Mouse (Mus musculus): ENCODE results near the gene Iqcm. TPM values are rescaled to one million over a fixed set of nuclear protein-coding genes. Genes with fewer than 3 reads are reported as not detected.

Gene Iqcm
- polyA plus RNA-seq, 1 experiment from 2014 or later = not detected

DNA sequence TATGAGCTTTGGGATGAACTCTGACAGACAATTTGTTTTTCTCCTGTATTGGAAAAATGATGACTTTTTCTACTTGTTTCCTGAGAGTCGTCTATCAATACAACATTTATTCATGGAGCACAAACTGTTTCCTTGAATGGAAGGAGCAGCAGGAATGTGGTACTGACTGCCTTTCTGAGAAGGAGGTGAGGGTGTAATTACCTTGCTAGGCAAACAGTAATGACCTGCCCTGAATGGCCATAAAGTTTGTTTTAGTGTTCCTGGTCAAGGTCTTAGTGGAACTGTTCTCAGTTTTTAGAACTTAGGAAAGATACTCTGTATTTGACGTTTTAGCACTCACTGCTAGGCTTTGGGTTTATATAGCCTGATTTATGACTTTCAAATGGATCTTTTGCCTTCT is 147.8 kb downstream of the Iqcm start:
- Histone ChIP-seq H3K27me3 (ENCODE audit: control insufficient read depth, insufficient read depth, low read length) (no peaks in the 10 kb centered on the region), H3K9ac (ENCODE audit: low read length) (no peak overlapping the region), H3K9me3 (ENCODE audit: control insufficient read depth, low read length) (no peaks in the 10 kb centered on the region), H3K36me3 (ENCODE audit: control insufficient read depth, insufficient read depth, low read length) (no peaks in the 10 kb centered on the region), H3K27ac (replicated peaks in 1 of 2; ENCODE audit: control insufficient read depth in 1 of 2, insufficient read depth in 1 of 2, low read depth in 2 of 2, low read length in 2 of 2) (no peak overlapping the region), H3K4me1 (ENCODE audit: control insufficient read depth in 2 of 2, insufficient read depth in 2 of 2, low read length in 2 of 2) (no peaks in the 10 kb centered on the region), H3K4me3 (ENCODE audit: control insufficient read depth in 1 of 2, insufficient read depth in 1 of 2, low read depth in 1 of 2, low read length in 2 of 2) (no peak overlapping the region), H3K4me2 (ENCODE audit: low read length) (no peak overlapping the region)
- no peak for ATAC-seq (ENCODE audit: insufficient number of reproducible peaks, insufficient read depth, low FRiP score, low read depth)
- WGBS = 76% methylated on average over 2 of the region's 2 CpGs

DNA sequence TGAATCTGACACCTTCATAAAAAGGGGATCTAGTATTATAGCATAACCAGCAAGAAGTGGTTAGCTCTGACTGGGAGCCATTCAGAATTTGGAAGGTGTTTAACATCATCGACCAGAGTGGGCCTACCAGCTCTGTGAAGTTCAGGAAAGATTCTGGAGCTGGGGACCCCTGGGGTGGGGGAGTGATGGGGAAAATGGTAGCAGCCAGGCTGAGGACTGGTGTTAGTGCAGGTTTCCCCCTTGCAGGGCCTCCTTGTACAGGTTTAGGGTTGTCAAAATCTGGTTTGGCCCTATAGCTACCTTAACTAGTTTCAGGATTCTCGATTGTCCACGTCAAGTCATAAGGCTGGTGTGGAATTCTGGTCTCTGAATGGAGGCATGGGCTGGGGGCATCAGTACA is 194.5 kb downstream of the Iqcm start:
- Histone ChIP-seq H3K36me3 (ENCODE audit: control insufficient read depth, insufficient read depth, low read length) (no peaks in the 10 kb centered on the region), H3K4me3 (ENCODE audit: control insufficient read depth in 1 of 2, insufficient read depth in 1 of 2, low read depth in 1 of 2, low read length in 2 of 2) (no peak overlapping the region), H3K27me3 (ENCODE audit: control insufficient read depth, insufficient read depth, low read length) (no peaks in the 10 kb centered on the region), H3K27ac (replicated peaks in 1 of 2; ENCODE audit: control insufficient read depth in 1 of 2, insufficient read depth in 1 of 2, low read depth in 2 of 2, low read length in 2 of 2) (no peak overlapping the region), H3K4me2 (ENCODE audit: low read length) (no peak overlapping the region), H3K9ac (ENCODE audit: low read length) (no peak overlapping the region), H3K4me1 (ENCODE audit: control insufficient read depth in 2 of 2, insufficient read depth in 2 of 2, low read length in 2 of 2) (no peaks in the 10 kb centered on the region), H3K9me3 (ENCODE audit: control insufficient read depth, low read length) (0 out of 2 replicates have a peak, but pooled peaks cover 2% of the 10 kb centered on the region)
- ATAC-seq (ENCODE audit: insufficient number of reproducible peaks, insufficient read depth, low FRiP score, low read depth) = no peak
- WGBS = 77% methylated on average over 3 of the region's 3 CpGs

DNA sequence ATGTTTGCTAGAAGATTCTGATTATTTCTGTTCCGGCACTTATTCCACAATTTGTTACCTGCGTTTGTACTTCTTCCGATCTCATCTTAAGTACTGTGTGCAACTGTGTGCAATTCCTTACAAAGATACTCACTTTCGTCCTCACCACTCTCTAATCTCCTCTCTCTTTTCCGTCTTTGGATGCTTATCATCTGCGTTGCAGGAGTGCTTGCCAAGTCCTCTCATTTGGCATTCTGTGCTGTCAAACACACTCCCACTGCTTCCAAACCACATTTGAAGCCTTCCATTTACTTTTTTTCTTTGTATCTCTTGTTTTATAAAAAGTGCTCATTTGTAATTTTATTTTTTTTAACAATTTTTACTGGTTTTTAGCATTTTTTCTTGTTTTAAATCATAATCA is 210.8 kb downstream of the Iqcm start:
- Histone ChIP-seq H3K4me1 (ENCODE audit: control insufficient read depth in 2 of 2, insufficient read depth in 2 of 2, low read length in 2 of 2) (no peaks in the 10 kb centered on the region), H3K36me3 (ENCODE audit: control insufficient read depth, insufficient read depth, low read length) (no peaks in the 10 kb centered on the region)
- ATAC-seq (ENCODE audit: insufficient number of reproducible peaks, insufficient read depth, low FRiP score, low read depth) = no peak

DNA sequence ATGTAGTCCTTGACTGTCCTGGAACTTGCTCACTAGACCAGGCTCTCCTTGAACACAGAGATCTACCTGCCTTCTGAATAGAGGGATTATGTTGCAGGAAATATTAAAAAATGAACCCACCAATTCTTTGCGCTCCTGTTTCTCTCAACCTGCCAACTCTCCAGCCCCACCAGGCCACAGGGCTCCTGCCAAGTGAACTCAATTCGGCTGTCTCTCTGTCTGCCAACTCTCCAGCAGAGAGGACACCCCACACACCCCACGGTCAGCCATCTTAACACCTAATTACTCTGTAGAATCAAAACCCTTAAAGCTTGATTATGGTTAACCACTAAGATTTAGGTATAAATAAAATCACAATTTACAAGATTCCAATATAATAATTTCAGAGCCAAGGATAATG is 298.1 kb downstream of the Iqcm start:
- ATAC-seq (ENCODE audit: insufficient number of reproducible peaks, insufficient read depth, low FRiP score, low read depth) = no peak

More for the DNA sequence above, 210.8 kb downstream of the Iqcm start:
- WGBS = 63% methylated on average over 6 of the region's 6 CpGs
- Histone ChIP-seq H3K27ac (replicated peaks in 1 of 2; ENCODE audit: control insufficient read depth in 1 of 2, insufficient read depth in 1 of 2, low read depth in 2 of 2, low read length in 2 of 2) (no peak overlapping the region), H3K9me3 (ENCODE audit: control insufficient read depth, low read length) (no peaks in the 10 kb centered on the region), H3K9ac (ENCODE audit: low read length) (no peak overlapping the region), H3K27me3 (ENCODE audit: control insufficient read depth, insufficient read depth, low read length) (no peaks in the 10 kb centered on the region), H3K4me2 (ENCODE audit: low read length) (no peak overlapping the region), H3K4me3 (ENCODE audit: control insufficient read depth in 1 of 2, insufficient read depth in 1 of 2, low read depth in 1 of 2, low read length in 2 of 2) (no peak overlapping the region)

DNA sequence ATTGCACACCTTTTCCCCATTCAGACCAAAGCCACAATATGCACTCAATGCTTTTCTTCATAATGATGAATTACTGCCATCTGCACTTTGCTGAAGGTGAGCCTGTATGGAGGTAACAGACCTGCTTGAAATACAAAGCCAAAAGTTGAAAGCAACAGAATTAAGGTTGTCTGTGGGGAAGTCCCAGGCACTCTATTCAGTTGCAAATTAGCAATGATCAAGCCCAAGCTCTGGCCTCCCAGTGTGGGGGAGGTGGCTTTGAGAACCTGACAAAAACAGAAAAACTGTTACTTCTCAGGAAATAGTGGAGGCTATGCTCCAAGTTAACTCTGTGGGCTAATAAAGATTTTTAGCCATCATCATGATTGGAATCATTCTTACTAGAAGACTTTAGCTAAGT is 307.1 kb downstream of the Iqcm start:
- no peak for ATAC-seq (ENCODE audit: insufficient number of reproducible peaks, insufficient read depth, low FRiP score, low read depth)
- H3K4me2 ChIP-seq (ENCODE audit: low read length) = no peak overlapping the region
- no peaks in the 10 kb centered on the region for H3K4me1 ChIP-seq (ENCODE audit: control insufficient read depth in 2 of 2, insufficient read depth in 2 of 2, low read length in 2 of 2)

More for the DNA sequence above, 298.1 kb downstream of the Iqcm start:
- no peaks in the 10 kb centered on the region for H3K4me1 ChIP-seq (ENCODE audit: control insufficient read depth in 2 of 2, insufficient read depth in 2 of 2, low read length in 2 of 2)
- 80% methylated on average over 3 of the region's 3 CpGs for WGBS
- H3K36me3 ChIP-seq (ENCODE audit: control insufficient read depth, insufficient read depth, low read length) = no peaks in the 10 kb centered on the region
- no peak overlapping the region for H3K27ac ChIP-seq (replicated peaks in 1 of 2; ENCODE audit: control insufficient read depth in 1 of 2, insufficient read depth in 1 of 2, low read depth in 2 of 2, low read length in 2 of 2)
- H3K4me3 ChIP-seq (ENCODE audit: control insufficient read depth in 1 of 2, insufficient read depth in 1 of 2, low read depth in 1 of 2, low read length in 2 of 2) = no peak overlapping the region
- no peak overlapping the region for H3K4me2 ChIP-seq (ENCODE audit: low read length)
- no peaks in the 10 kb centered on the region for H3K27me3 ChIP-seq (ENCODE audit: control insufficient read depth, insufficient read depth, low read length)
- H3K9ac ChIP-seq (ENCODE audit: low read length) = no peak overlapping the region
- H3K9me3 ChIP-seq (ENCODE audit: control insufficient read depth, low read length) = no peaks in the 10 kb centered on the region

DNA sequence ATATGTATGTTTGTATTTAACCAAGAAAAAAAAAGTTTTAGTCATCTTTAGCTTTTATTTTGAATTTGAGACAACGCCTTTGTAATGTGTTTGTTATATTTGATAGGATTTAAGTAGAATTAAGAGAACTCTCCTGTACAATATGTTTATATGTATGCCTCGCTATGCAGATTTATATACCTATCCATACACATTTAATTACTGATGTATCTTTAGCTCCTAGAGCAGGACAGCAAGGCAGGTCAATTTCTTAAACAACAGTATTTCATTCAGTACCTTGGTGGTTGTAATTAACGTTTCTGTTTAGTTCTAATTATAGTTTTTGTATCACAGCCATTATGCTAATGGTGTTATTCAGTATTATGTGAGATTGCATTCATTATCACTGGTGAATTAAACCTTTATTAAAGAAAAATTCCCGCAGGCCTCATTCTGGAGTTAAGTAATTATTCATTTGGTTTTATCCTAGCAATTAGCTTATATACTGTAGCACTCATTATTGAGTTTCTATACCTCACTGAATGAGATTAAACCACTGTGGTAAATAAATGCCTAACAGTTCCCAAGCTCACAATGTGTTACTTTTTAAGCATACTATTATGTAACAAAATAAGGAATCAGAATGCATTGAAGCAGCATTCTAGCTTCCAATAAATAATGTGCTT is 380.1 kb downstream of the Iqcm start:
- WGBS = 66% methylated on average over 4 of the region's 4 CpGs
- Histone ChIP-seq H3K4me3 (ENCODE audit: control insufficient read depth in 1 of 2, insufficient read depth in 1 of 2, low read depth in 1 of 2, low read length in 2 of 2) (no peak overlapping the region), H3K27ac (replicated peaks in 1 of 2; ENCODE audit: control insufficient read depth in 1 of 2, insufficient read depth in 1 of 2, low read depth in 2 of 2, low read length in 2 of 2) (no peak overlapping the region), H3K36me3 (ENCODE audit: control insufficient read depth, insufficient read depth, low read length) (no peaks in the 10 kb centered on the region), H3K9me3 (ENCODE audit: control insufficient read depth, low read length) (no peaks in the 10 kb centered on the region), H3K4me2 (ENCODE audit: low read length) (no peak overlapping the region), H3K27me3 (ENCODE audit: control insufficient read depth, insufficient read depth, low read length) (no peaks in the 10 kb centered on the region), H3K9ac (ENCODE audit: low read length) (no peak overlapping the region), H3K4me1 (ENCODE audit: control insufficient read depth in 2 of 2, insufficient read depth in 2 of 2, low read length in 2 of 2) (no peaks in the 10 kb centered on the region)
- no peak for ATAC-seq (ENCODE audit: insufficient number of reproducible peaks, insufficient read depth, low FRiP score, low read depth)

More for the DNA sequence above, 307.1 kb downstream of the Iqcm start:
- Histone ChIP-seq H3K9ac (ENCODE audit: low read length) (no peak overlapping the region), H3K27ac (replicated peaks in 1 of 2; ENCODE audit: control insufficient read depth in 1 of 2, insufficient read depth in 1 of 2, low read depth in 2 of 2, low read length in 2 of 2) (no peak overlapping the region), H3K36me3 (ENCODE audit: control insufficient read depth, insufficient read depth, low read length) (no peaks in the 10 kb centered on the region), H3K4me3 (ENCODE audit: control insufficient read depth in 1 of 2, insufficient read depth in 1 of 2, low read depth in 1 of 2, low read length in 2 of 2) (no peak overlapping the region), H3K27me3 (ENCODE audit: control insufficient read depth, insufficient read depth, low read length) (no peaks in the 10 kb centered on the region), H3K9me3 (ENCODE audit: control insufficient read depth, low read length) (0 out of 2 replicates have a peak, but pooled peaks cover 8% of the 10 kb centered on the region)

DNA sequence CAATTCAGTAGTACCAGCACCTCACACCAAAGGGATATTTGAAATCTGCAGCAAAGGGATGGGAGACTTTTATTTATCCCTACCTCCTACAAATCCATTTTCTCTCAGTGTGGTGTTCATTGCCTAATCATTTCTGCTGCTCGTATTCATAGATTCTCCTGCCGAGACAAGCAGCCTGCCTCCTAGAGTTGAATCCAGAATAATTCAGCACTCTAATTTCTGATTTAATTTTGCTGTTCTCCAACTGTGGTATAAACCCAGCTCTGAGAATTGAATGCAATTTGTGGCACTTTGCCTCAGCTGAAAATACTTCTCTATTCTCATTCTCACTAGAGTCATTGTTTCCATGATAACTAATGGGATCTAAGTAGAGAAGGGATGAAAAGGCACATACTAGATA is 386.8 kb downstream of the Iqcm start:
- no peak for ATAC-seq (ENCODE audit: insufficient number of reproducible peaks, insufficient read depth, low FRiP score, low read depth)
- Histone ChIP-seq H3K9me3 (ENCODE audit: control insufficient read depth, low read length) (no peaks in the 10 kb centered on the region), H3K4me3 (ENCODE audit: control insufficient read depth in 1 of 2, insufficient read depth in 1 of 2, low read depth in 1 of 2, low read length in 2 of 2) (no peak overlapping the region), H3K9ac (ENCODE audit: low read length) (no peak overlapping the region), H3K27ac (replicated peaks in 1 of 2; ENCODE audit: control insufficient read depth in 1 of 2, insufficient read depth in 1 of 2, low read depth in 2 of 2, low read length in 2 of 2) (no peak overlapping the region), H3K27me3 (ENCODE audit: control insufficient read depth, insufficient read depth, low read length) (no peaks in the 10 kb centered on the region), H3K36me3 (ENCODE audit: control insufficient read depth, insufficient read depth, low read length) (no peaks in the 10 kb centered on the region), H3K4me1 (ENCODE audit: control insufficient read depth in 2 of 2, insufficient read depth in 2 of 2, low read length in 2 of 2) (no peaks in the 10 kb centered on the region), H3K4me2 (ENCODE audit: low read length) (no peak overlapping the region)
- 71% methylated on average over 2 of the region's 2 CpGs for WGBS
